Mouse (Mus musculus) adrenal gland, postnatal 4 days (tissue): ENCODE results near the gene Zic1. TPM values are rescaled to one million over a fixed set of nuclear protein-coding genes. Genes with fewer than 3 reads are reported as not detected.

Experiments
- DNase-seq, 2 experiments: peaks; one replicate each; pipeline ENCODE4 v3.0.0; 2021 to 2022; ENCODE audit warnings: low spot score in 2 of 2, mixed read lengths in 2 of 2
- long read RNA-seq, 2 experiments: library from polyadenylated mRNA; stranded (forward); transcript quantifications; one replicate each; pipeline ENCODE4 v2.0.0; 2021
- total RNA-seq, 2 experiments: library from RNA; stranded (reverse); gene quantifications; 2 replicates each; pipeline ENCODE4 v1.2.3; 2021

Gene Zic1
- total RNA-seq = 1 to 10 TPM in 1 of 2 experiments, not detected in 1; 2.2 TPM
- long read RNA-seq, experiment 1 = 0 reads
- long read RNA-seq, experiment 2 = 0 reads

DNA sequence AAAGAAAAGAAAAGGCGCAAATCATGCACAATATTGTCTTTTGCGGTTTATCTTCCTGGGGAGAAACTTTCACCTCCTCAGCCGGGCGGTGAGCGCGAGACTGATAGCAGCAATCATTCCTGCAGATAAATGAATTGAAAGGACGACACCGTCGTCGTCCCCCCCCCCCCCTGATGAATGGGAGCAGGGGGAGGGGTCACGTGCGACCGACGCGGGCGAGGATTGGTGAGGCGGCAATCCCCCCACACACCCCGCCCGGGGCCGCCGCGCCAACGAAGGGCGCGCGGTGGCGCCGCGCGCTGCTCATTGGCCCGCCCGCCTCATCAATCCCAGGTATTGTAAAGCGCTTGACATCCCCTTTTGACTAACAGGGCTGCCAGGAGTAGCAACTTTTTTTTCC, at the start of gene Zic1:
Zic1 (minus strand) TSS at position 147 of the 400 bp plus-strand sequence.
- DNase-seq = no peak

DNA sequence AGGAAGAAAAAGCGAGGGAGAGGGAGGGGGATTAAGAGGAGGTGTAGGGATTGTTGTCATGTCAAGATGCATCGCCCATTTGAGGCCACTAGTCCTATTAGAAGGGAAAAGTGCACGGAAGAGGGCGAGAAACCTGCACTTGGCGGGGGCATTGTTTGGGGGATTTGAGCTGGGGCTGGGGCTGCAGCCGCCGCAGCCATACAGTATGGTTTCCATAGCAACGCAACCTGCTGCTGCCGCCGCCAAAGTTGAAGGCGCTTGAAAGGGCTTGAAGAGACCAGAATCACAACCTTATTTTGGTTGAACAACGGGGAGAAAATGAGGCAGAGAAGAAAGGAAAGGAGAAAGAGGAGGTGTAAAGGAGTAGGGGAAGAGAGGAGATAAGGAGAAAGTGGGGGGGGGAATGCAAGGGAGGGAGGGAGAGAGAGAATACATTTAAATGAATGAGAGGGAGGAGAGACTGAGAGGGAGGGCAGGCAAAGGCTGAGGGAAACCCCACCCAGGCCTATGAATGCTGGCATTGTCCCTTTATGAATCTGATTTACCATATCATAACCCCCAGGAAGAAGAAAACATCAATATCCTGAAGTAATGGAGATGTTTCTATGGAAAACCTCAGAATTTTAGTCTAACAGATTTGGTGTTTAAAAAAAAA, 48.5 kb upstream of the Zic1 start:
- DNase-seq = no peak

DNA sequence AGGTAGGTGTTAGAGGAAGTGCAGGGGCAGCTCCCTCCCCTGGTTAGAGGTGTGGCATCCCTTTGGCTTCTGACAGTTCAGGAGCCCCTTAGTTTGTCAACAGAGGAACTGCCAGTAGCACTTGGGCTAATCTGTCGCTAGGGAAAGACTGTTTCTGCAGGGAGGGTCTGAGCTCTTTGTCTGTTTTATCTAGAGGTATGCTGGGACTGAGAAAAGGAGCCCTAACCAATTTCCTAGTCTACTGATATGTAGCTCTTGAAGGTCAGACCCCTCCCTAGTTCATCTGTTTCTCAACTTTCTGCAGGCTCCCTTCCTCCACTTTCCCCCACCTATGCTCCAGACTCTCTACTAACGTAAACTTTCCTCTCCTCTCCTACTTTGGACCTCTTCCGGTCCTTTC, 44.2 kb upstream of the Zic1 start:
- DNase-seq = no peak

DNA sequence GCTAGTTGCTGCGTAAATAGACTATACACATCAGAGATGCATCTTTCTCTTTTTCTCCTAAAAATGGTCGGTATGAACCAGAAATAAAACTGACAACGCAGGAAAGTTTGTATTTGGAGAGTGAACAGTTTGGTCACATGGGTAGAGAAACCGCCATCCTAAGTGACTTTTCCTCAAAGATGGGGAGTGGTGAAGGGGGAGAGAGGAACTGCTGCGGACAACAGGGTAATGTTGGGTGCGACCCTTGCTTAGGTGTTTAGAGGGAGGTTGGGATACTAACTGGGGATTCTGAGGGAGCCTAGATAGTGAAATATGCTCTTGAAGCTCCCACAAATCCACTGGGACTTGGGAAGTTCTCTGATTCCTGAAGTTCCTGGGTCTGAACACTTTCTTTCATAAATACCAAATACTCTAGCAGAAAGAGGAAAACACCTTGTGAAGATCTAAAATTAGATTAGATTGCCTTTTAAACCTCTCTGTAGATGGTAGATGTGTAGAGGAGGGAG, 40.7 kb upstream of the Zic1 start:
- DNase-seq = no peak

DNA sequence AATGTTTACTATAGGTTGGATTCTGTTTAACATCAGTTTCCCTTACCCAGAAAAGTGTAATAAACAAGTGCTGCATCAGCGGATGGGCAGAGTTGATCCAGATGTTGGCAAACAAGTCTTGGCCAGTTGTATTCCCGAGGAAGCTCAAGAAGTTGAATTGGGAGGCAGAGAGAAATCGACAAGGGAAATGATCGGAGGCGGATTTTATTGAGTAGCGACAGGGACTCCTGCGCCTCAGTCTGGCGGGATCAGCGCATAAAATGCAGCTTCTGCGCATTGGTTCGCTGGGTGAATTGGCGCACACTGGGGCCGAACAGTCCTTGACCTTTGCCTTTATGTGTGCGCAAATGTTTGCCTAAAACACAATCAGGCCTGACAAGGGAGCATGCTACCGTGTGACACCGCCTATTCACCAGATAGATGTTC, 40.2 kb upstream of the Zic1 start:
- DNase-seq = no peak

DNA sequence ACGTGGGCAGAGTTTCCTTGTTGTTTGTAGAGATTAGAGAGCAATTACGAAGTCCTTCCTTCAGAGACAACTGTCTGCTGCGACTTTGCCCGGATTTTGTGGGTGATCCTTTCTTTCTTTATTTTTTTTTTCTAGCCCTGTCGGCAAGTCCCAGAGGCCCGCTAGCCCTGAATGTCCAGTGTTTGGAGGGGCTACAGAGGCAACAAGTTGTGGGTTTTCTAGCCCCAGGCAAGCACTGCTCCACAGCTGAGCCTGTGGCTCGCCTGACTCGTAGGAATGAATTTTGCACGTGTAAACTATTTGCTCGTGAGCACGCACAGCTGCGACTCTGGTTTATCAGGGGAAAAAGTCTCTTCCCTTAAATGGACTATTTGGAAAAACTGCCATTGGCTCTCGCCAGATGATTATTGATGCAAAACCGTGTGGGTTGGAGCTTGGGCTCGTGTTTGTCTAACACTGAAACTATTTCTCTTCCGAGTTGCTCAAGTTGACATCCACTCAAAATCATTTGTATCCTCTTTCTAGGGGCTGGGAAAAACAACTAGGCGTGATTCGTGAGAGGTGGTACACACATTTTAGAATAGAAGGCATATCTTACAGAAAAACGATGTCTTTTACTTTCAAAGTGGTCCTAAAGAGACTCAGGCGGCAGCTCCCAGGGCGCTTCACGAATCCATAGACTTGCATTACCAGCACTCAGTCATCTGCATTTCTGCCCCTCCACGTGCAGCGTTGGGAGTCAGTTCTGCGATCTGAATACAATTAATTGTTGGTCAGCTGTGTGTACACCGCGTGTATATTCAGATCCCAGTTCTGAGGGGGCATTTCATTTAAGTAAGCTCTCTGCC, 39.5 kb upstream of the Zic1 start:
- no peak for DNase-seq

DNA sequence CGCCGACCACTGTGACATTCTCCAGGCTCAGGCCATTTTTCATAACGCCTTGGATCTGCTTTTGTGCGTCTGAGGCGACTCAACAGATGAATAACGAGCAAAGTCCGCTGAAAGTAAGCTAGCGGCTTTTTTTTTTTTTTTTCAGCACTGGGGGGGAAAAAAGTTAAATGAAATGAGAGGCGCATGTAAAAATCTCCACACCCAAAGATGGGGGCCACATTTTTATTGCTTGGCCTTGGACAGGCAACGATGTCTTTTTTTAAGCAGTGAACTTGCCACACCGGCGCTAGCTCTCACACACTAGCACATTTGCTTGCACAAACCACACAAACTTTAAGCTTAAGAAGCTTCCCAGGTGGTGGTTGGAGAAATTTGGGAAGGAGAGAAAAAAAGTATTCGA, 38.6 kb upstream of the Zic1 start:
- no peak for DNase-seq

DNA sequence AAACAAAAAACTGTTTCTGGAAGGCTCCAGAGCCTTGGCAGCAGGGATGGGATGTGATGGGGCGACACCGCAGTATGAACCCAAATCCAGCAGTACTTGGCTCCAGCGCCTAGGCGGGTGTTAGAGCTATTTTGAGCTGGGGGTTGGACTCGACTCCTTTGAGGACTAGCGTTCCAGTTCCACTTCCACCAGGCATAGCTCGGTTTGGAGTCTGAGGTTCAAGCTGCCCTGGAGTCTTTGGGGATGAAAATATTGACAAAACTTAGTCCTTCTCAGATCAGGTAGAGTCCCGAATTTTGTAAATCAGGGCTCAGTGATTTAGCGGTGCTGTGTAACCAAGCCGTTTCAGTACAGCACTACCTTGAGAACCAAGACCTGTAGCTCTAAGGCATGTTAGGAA, 35.9 kb upstream of the Zic1 start:
- DNase-seq = no peak

DNA sequence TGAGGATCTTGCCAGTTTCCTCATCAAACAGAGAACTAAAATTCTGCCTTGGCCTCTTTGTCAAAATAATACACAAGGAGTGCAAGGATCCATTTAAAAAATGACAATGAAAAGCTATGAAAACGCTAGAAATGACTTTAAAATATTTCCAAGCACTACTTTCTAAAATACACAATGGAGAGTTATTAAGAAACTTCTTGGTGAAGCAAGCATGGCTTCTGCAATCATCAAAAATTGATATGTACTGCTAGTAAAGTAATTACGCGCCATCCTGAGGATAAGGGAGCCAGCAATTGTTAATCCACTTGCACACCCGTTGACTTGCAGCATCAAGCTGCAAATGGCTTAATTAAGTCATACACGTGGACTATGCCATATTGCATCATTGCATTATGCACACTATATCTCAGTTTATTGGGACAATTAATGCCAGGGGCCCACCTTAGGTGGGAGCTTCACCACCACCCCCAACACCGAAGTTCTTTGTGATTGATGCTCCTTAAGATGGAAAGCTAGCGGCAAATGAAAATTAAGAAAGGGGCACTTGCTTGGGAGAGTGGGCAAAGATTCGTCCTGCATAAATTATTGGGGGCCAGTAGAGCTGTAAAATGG, 35.0 kb upstream of the Zic1 start:
- no peak for DNase-seq

DNA sequence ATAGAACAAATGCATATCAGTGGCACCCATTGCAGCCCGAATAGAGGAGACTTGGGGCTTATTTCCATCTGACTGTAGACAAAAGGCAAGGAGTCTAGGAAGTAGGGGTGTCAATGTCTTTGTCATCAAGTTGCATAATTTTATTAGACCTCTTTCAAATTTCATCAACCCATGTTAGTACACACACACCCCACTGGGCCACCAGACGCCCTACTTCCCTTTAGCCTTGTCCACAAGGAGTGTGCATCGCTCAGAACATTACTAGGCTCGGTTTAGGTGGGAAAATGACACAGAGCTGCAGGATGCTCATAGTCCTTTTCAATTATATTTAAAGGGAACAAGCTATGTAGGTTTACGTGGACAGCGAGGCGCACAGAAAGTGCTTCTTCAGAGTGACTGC, 34.4 kb upstream of the Zic1 start:
- no peak for DNase-seq

DNA sequence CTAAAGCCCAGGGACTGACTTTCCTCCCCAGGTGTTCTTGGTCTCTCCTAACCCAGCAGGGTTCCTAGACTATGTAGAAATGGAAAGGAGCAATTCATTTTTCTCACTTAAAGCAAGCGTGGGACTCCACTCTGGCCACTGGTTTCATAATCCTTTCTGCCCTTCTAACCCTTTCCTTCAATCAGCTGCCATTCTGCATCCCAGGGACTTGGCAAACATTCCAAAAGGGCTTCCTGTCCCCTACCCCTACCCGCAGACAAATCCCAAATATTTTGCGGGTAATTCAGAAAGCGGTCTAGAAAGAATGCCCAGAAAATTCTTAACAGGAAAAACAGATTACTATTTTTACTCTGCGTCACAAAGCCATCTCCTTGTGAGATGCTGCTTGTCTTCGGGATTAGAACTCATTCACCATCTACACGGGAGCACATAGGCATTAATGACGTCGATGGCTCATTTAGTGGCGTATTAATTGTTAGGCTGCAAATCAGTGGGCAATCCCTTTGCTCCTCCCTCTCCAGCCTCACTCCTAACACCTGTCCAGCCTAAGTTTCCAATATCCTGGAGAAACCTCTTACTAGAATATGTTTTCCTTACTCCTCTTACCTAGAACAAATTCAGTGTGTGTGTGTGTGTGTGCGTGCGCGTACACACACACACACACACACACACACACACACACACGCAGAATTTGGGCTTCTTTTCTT, 29.6 kb upstream of the Zic1 start:
- DNase-seq = no peak

DNA sequence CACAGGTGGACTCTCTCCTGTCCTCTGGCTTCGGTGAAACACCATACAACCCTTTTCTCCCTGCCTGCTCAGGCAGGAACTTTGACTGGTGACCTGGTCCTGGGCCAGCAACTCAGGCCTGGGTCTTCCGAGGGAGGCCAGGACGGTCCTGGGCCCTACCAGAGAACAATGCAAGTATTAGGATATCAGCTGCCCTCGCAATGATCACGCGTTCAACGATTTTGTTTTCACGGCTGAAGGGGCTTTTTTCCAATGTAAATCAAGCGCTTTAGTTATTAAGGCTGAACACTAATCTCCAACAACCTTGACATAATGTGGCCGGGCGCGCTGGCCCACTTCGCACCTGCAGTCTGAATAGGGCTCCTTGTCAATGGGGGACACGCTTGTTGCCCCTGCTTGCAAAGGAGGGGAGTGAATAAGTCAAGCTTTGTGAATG, 28.6 kb upstream of the Zic1 start:
- no peak for DNase-seq

DNA sequence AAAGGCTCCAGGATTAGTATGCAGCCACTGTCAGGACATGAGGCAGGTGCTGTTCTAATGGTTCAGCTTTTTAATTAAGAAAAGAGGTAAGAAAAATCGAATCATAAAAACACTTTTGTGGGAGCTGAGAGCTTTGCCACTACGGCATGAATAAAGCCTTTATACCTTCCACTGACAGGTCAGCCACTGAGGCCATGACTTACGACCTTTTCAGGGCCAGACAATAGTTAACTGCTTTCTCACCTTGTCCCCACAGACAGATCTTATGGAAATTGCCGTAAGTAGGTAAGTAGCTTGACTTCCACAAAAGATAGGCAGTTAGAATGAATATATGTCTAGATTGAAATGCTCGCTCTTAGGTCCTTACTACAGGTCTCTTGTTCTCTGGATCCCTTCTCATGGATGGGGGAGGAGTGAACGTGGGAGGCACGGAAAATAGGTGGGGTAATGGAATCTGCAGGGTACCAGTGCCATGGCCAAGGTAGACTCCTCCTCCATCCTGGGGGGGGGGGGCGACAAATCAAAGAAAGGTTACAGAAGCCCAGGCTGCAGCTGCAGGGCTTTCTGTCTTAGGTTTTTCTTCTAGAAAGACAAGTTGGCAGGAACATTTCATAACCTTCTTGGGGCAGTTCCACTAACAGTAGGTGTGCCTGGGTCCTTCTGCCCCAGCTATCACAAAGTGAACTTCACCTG, 27.9 kb upstream of the Zic1 start:
- DNase-seq = no peak

DNA sequence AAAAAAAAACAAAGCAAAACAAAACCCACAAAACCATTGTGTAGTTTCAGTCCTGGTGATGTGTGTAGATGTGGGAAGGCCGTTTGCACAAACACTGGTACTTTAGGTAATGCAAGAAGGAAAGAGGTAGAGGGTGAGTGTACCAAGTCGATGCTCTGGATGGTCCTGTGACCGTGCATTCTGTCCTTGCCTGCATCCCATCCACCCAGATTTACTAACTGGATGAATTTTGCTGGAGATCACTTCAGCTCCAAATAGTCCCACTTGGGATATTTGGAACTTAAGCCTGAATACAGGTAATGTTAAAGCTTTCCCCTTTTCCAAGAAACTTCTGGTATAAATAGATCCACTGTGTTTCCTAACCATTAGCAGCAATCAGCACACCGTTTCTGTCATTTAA, 22.6 kb upstream of the Zic1 start:
- DNase-seq = no peak

DNA sequence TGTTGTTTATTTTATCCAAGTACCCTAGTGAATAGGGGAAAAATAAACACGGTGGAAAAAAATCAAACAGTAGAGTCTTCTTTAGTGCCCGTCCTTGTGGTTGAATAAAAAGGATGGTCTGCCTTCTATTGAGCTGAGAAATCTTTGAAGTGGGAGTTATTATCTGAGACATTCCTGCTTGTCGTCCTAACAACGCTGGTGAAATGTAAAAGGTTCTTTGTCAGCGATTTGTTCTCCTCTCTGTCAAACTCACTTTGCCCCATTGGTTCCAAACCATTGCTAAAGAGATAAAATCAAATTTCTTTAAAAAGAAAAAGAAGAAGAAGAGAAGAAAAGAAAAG, 22.1 kb upstream of the Zic1 start:
- no peak for DNase-seq

DNA sequence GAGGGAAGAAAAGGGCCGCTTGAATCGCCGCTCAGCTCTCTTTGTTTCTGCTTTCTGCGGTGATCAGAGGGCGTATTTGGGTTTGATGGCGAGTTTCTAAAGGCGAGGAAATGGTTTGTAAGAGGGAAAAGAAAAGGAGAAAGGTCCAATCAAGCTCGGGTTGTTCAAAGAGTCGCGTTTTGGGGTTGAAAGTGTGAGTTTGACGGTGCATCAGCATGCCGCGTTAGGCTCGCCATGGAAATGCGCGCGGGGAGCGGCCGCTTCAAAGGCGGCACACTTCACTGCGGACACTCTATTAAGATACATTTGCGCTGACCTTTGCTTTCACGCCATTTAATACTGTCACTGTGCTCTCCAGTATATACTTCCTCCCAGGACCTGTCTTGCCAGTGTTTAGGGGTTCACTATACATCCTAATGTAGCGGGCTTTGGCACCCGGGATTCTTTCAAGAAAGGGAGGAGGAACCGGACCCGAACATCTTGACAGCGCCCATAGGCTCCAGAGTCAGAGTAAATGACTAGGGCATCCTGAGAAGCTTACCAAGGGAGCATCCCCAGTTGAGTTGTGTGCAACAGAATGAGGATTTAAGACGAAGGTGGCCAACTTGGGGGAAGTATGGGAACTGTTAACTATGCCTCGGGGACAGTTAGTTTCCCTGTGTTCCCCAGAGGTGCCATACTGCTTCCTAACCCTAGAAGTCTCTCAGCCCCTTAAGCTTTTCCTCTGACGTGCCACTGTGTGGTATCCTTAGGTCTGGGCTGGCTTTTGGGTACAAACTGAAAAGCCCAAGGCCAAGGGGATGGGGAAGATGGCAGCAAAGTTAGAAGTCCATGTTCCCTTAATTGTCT, 21.5 kb upstream of the Zic1 start:
- no peak for DNase-seq

DNA sequence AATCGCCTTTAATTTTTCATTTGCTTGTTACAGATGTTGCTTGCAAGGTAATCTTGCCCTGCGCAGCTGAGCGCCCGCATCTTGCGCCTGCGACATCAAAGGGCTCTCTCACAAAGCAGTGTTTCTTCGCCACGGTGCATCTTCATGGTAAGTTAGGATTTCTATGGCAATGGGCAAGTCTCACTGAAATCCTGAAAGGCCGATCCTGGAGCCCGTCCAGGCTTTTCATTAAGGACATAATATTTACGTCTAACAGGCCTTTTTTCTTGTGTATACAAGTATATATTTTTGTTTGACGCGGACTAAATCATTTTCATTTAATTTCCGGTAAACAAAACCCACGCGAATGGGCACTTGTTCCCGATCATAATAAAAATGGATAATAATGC, 20.9 kb upstream of the Zic1 start:
- DNase-seq = no peak

DNA sequence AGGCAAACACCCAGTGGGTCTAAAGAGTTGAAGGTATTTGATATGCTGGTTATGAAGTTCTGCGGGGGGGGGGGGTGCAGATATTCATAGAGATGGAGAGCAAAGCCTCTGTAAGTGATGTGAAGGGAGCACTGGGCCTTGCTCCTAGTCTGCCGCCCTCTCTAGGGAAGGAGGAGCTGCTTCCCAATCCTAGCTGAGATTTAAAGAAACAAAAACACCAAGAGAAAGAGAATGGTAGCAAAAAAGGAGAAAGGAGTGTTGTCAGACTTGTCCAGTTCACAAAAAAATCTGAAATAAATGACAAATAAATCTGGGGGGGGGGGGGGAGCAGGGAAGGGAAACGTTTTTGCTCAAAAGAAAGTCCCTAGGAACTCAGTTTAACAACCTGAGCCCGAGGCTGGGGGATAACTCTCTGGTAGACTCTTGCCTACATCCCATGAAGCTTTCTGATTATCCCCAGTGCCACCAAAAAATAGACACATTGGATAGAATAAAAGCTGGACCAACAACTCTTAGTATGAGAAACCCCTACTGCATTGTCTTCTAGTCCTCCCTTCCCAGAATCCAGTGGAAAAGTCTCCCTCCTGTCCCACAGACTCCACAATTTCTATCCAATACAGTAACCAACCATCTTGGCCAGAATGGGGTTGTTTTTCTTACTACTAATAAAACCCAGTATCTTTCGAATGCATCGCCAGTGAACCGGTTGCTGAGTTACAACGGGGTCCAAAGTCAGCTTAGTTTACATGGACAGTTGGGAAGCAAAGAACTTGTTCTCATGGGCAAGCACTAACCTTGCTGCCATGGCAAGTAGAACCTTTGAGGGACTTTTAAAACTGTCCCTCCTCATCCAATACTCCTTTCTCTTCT, 20.2 kb upstream of the Zic1 start:
- no peak for DNase-seq
